Mouse (Mus musculus) lung, adult 2 months (tissue): ENCODE measurements around the gene Prr7.

Experiments used
- CTCF ChIP-seq: fragments of 200-500 bp; IDR thresholded peaks from 2 replicates; pipeline ENCODE4 v1.5.1; 2011; ENCODE audit warnings: mild to moderate bottlenecking, low read length, control low read depth; ENCODE audit not compliant: insufficient read depth
- POLR2A ChIP-seq: fragments of 200-500 bp; IDR thresholded peaks from 2 replicates; pipeline ENCODE4 v1.6.1; 2011; ENCODE audit warnings: low read depth, mild to moderate bottlenecking, control low read depth, low read length, borderline replicate concordance; ENCODE audit errors: extremely low read depth

- no peak for TF ChIP-seq POLR2A
- TF ChIP-seq CTCF = no peak
Measured at GRCm38 (mm10) chr13:55419142-55419541, 44.9 kb upstream of the Prr7 start.
